Mouse (Mus musculus) midbrain, embryonic 11.5 days (tissue): ENCODE data around the gene Psd4. TPM values are rescaled to one million over a fixed set of nuclear protein-coding genes. Genes with fewer than 3 reads are reported as not detected.
A peak's percentile ranks its signal among the peaks of the same experiment; 100 is the strongest.

Source experiments
- ATAC-seq: fragments of 200-750 bp; cut with Nextera tagmentation; 2 replicates; pipeline ENCODE4 v1.8.0; 2017; ENCODE audit warnings: moderate TSS enrichment, moderate library complexity; ENCODE audit not compliant: low FRiP score
- DNase-seq: peaks from one replicate; pipeline ENCODE4 v3.0.0; 2015; ENCODE audit warnings: low spot score; ENCODE audit errors: missing footprints
- H3K27ac ChIP-seq: fragments of 300-500 bp; sonication (generic); 2 replicates; pipeline ENCODE4 v1.5.1; 2014; ENCODE audit warnings: low read depth, low read length
- H3K27me3 ChIP-seq: fragments of 300-500 bp; sonication (generic); 2 replicates; pipeline ENCODE4 v1.6.1; 2014; ENCODE audit warnings: mild to moderate bottlenecking, low read length, moderate library complexity, mixed read lengths; ENCODE audit not compliant: control insufficient read depth, insufficient read depth
- H3K36me3 ChIP-seq: fragments of 300-500 bp; sonication (generic); 2 replicates; pipeline ENCODE4 v1.6.1; 2014; ENCODE audit warnings: mild to moderate bottlenecking, low read length, moderate library complexity, mixed read lengths; ENCODE audit not compliant: control insufficient read depth, insufficient read depth
- H3K4me1 ChIP-seq: fragments of 300-500 bp; sonication (generic); 2 replicates; pipeline ENCODE4 v1.6.1; 2014; ENCODE audit warnings: low read length; ENCODE audit not compliant: control insufficient read depth, insufficient read depth
- H3K4me2 ChIP-seq: fragments of 300-500 bp; sonication (generic); 2 replicates; pipeline ENCODE4 v1.6.1; 2014; ENCODE audit warnings: mild to moderate bottlenecking, moderate library complexity
- H3K4me3 ChIP-seq: fragments of 300-500 bp; sonication (generic); 2 replicates; pipeline ENCODE4 v1.5.1; 2014; ENCODE audit warnings: low read depth, low read length
- H3K9ac ChIP-seq: fragments of 300-500 bp; sonication (generic); 2 replicates; pipeline ENCODE4 v1.6.1; 2014; ENCODE audit warnings: low read length
- H3K9me3 ChIP-seq: fragments of 300-500 bp; sonication (generic); 2 replicates; pipeline ENCODE4 v1.6.1; 2016; ENCODE audit warnings: low read length; ENCODE audit not compliant: control insufficient read depth
- WGBS: fragments of 180-500 bp; shearing (Covaris S2); extraction: QIAGEN DNeasy Blood & Tissue Kit; methylation state at CpG from one replicate; pipeline ENCODE4 v1.1.7; 2014; 5-methylcytosine and 5-hydroxymethylcytosine counted together
- polyA plus RNA-seq: library from polyadenylated mRNA; unstranded; fragments of >200 nt; fragmentation: Nextera tagmentation; extraction: Ambion mirVana; gene quantifications from 2 replicates; pipeline ENCODE4 v1.2.1, GENCODE M21; 2014

The Psd4 gene
- polyA plus RNA-seq, 1 experiment from 2014 or later, result 0.36 TPM

GRCm38 (mm10) chr2:24460808-24461127 is 93.4 kb downstream of the Psd4 start:
- 14% methylated on average over 2 of the region's 2 CpGs for WGBS
- no peak overlapping the region for H3K9ac ChIP-seq
- H3K9me3 ChIP-seq, result no peaks in the 10 kb centered on the region
- DNase-seq (no peak), ATAC-seq (peak; percentile 50)
- no peaks in the 10 kb centered on the region for H3K36me3 ChIP-seq
- no peak overlapping the region for H3K4me3 ChIP-seq
- H3K4me2 ChIP-seq, result no peak overlapping the region
- H3K27ac ChIP-seq, result no peak overlapping the region
- H3K27me3 ChIP-seq, result no peaks in the 10 kb centered on the region
- no peaks in the 10 kb centered on the region for H3K4me1 ChIP-seq

Other genes starting within 250 kb of the Psd4 start
- not detected in 2 replicates for gene Il1f8, start 214.4 kb upstream of the Psd4 start, polyA plus RNA-seq
- not detected in 2 replicates for gene Il1f9, start 181.1 kb upstream of the Psd4 start, polyA plus RNA-seq
- gene Il1f6, start 152.2 kb upstream of the Psd4 start, polyA plus RNA-seq, result not detected in 2 replicates
- gene Il1f5, start 90.6 kb upstream of the Psd4 start, polyA plus RNA-seq, result not detected in 2 replicates
- not detected in 2 replicates for gene Il1f10, start 76.4 kb upstream of the Psd4 start, polyA plus RNA-seq
- gene Il1rn, start 30.7 kb upstream of the Psd4 start, polyA plus RNA-seq, result 0.08 and 0.15 TPM in 2 replicates
- 3.1 and 3.4 TPM in 2 replicates for gene Pax8, start 108.0 kb downstream of the Psd4 start, polyA plus RNA-seq